Mouse (Mus musculus): ENCODE data around the gene Olfr101. TPM values are rescaled to one million over a fixed set of nuclear protein-coding genes. Genes with fewer than 3 reads are reported as not detected.

Gene Olfr101
- polyA plus RNA-seq, 1 experiment from 2014 or later, result not detected

DNA sequence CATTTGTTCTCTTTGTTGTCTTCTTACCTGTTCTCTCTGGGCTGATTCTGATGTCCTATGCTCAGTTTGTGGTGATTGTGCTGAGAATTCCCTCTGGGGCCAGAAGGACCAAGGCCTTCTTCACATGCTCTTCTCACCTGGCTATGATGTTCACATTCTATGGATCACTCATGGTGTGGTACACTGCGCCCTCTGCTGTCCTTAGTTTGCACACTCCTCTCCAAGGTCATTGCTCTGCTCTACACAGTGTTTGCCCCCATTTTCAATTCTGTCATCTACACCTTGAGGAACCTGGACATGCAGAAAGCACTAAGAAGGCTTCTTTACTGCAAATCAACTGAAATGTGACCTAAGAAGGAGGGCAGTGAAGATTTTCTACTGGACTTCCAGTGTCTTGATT is 53.6 kb downstream of the Olfr101 start:
- no peaks in the 10 kb centered on the region for H3K36me3 ChIP-seq
- no peak for ATAC-seq
- H3K27ac ChIP-seq, result no peak overlapping the region

DNA sequence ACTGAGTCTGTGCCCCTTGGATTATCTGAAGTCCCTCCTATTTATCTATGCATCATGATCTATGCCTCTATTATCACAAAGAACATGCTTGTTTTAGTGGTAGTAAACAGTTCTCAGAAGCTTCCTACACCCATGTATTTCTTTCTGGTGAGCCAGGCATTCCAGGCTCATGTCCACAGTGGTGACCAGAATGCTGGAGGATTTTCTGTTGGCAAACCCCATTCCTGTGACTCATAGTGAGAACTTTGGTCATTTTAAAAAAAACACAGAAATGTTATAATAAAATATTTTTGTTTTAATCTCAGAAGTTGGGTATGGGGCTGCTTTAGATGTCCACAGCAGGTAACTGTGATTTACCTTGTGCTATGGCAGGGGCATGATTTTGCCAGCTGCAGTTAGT is 54.7 kb downstream of the Olfr101 start:
- Histone ChIP-seq H3K4me1 (no peaks in the 10 kb centered on the region), H3K9me3 (replicated peaks) (no peaks in the 10 kb centered on the region), H3K9ac (no peak overlapping the region), H3K27ac (no peak overlapping the region), H3K27me3 (replicated peaks) (no peaks in the 10 kb centered on the region), H3K4me3 (no peak overlapping the region), H3K36me3 (no peaks in the 10 kb centered on the region), H3K4me2 (no peak overlapping the region)
- ATAC-seq, result no peak

More for the DNA sequence above, 53.6 kb downstream of the Olfr101 start:
- H3K4me2 ChIP-seq, result no peak overlapping the region
- H3K9me3 ChIP-seq (replicated peaks), result no peaks in the 10 kb centered on the region
- no peaks in the 10 kb centered on the region for H3K27me3 ChIP-seq (replicated peaks)
- no peak overlapping the region for H3K4me3 ChIP-seq
- H3K4me1 ChIP-seq, result no peaks in the 10 kb centered on the region
- 11% methylated on average over 1 of the region's 1 CpGs for WGBS (ENCODE audit: insufficient replicate concordance)
- no peak overlapping the region for H3K9ac ChIP-seq

Other genes with a start within 250 kb of the Olfr101 start
- gene Olfr90, start 215.8 kb downstream of the Olfr101 start, polyA plus RNA-seq (2016; fragmentation: Nextera tagmentation; extraction: Ambion mirVana), result not detected in 2 replicates
- not detected in 2 replicates for gene Olfr91, start 206.0 kb downstream of the Olfr101 start, polyA plus RNA-seq (2016; fragmentation: Nextera tagmentation; extraction: Ambion mirVana)
- gene Olfr92, start 184.2 kb downstream of the Olfr101 start, polyA plus RNA-seq (2016; fragmentation: Nextera tagmentation; extraction: Ambion mirVana), result not detected in 2 replicates
- not detected in 2 replicates for gene Olfr93, start 142.8 kb downstream of the Olfr101 start, polyA plus RNA-seq (2016; fragmentation: Nextera tagmentation; extraction: Ambion mirVana)
- not detected in 2 replicates for gene Ubd, start 110.4 kb downstream of the Olfr101 start, polyA plus RNA-seq (2016; fragmentation: Nextera tagmentation; extraction: Ambion mirVana)
- not detected in 2 replicates for gene Olfr94, start 103.3 kb downstream of the Olfr101 start, polyA plus RNA-seq (2016; fragmentation: Nextera tagmentation; extraction: Ambion mirVana)
- gene Olfr95, start 91.2 kb downstream of the Olfr101 start, polyA plus RNA-seq (2016; fragmentation: Nextera tagmentation; extraction: Ambion mirVana), result not detected in 2 replicates
- gene Olfr96, start 84.2 kb downstream of the Olfr101 start, polyA plus RNA-seq (2016; fragmentation: Nextera tagmentation; extraction: Ambion mirVana), result not detected in 2 replicates
- gene Olfr97, start 67.0 kb downstream of the Olfr101 start, polyA plus RNA-seq (2016; fragmentation: Nextera tagmentation; extraction: Ambion mirVana), result not detected in 2 replicates
- not detected in 2 replicates for gene Olfr98, start 40.6 kb downstream of the Olfr101 start, polyA plus RNA-seq (2016; fragmentation: Nextera tagmentation; extraction: Ambion mirVana)
- 1.1 and 1.5 TPM in 2 replicates for gene H2-M3, start 34.1 kb downstream of the Olfr101 start, polyA plus RNA-seq (2016; fragmentation: Nextera tagmentation; extraction: Ambion mirVana)
- not detected in 2 replicates for gene Olfr99, start 20.9 kb downstream of the Olfr101 start, polyA plus RNA-seq (2016; fragmentation: Nextera tagmentation; extraction: Ambion mirVana)
- gene Olfr102, start 12.7 kb upstream of the Olfr101 start, polyA plus RNA-seq (2016; fragmentation: Nextera tagmentation; extraction: Ambion mirVana), result not detected in 2 replicates
- gene Olfr103, start 35.4 kb upstream of the Olfr101 start, polyA plus RNA-seq (2016; fragmentation: Nextera tagmentation; extraction: Ambion mirVana), result not detected in 2 replicates
- gene Olfr104-ps, start 55.3 kb upstream of the Olfr101 start, polyA plus RNA-seq (2016; fragmentation: Nextera tagmentation; extraction: Ambion mirVana), result not detected in 2 replicates
- not detected in 2 replicates for gene Olfr105-ps, start 74.7 kb upstream of the Olfr101 start, polyA plus RNA-seq (2016; fragmentation: Nextera tagmentation; extraction: Ambion mirVana)
- gene Olfr106-ps, start 86.1 kb upstream of the Olfr101 start, polyA plus RNA-seq (2016; fragmentation: Nextera tagmentation; extraction: Ambion mirVana), result not detected in 2 replicates
- gene Olfr107, start 94.9 kb upstream of the Olfr101 start, polyA plus RNA-seq (2016; fragmentation: Nextera tagmentation; extraction: Ambion mirVana), result not detected in 2 replicates
- gene Olfr108, start 141.2 kb upstream of the Olfr101 start, polyA plus RNA-seq (2016; fragmentation: Nextera tagmentation; extraction: Ambion mirVana), result not detected in 2 replicates
- not detected in 2 replicates for gene Olfr109, start 154.6 kb upstream of the Olfr101 start, polyA plus RNA-seq (2016; fragmentation: Nextera tagmentation; extraction: Ambion mirVana)
- not detected in 2 replicates for gene H2-M2, start 179.2 kb upstream of the Olfr101 start, polyA plus RNA-seq (2016; fragmentation: Nextera tagmentation; extraction: Ambion mirVana)
- gene Olfr110, start 188.2 kb upstream of the Olfr101 start, polyA plus RNA-seq (2016; fragmentation: Nextera tagmentation; extraction: Ambion mirVana), result not detected in 2 replicates
- not detected in 2 replicates for gene Olfr111, start 203.7 kb upstream of the Olfr101 start, polyA plus RNA-seq (2016; fragmentation: Nextera tagmentation; extraction: Ambion mirVana)

Measured in liver, embryonic 12.5 days (tissue).